Mouse (Mus musculus) activated CD4-positive, CD25-positive, alpha-beta regulatory T cell (primary cell): ENCODE measurements around the gene Clec2l. TPM values are rescaled to one million over a fixed set of nuclear protein-coding genes. Genes with fewer than 3 reads are reported as not detected.

ENCODE experiments used
- polyA plus RNA-seq, 2 experiments: library from polyadenylated mRNA; unstranded; fragments of 100-300 nt; shearing (Covaris generic); gene quantifications; one replicate each; pipeline ENCODE4 v1.2.1; 2017

Clec2l gene
- 1 to 10 TPM; 1.3 to 5.2 TPM for polyA plus RNA-seq

DNA sequence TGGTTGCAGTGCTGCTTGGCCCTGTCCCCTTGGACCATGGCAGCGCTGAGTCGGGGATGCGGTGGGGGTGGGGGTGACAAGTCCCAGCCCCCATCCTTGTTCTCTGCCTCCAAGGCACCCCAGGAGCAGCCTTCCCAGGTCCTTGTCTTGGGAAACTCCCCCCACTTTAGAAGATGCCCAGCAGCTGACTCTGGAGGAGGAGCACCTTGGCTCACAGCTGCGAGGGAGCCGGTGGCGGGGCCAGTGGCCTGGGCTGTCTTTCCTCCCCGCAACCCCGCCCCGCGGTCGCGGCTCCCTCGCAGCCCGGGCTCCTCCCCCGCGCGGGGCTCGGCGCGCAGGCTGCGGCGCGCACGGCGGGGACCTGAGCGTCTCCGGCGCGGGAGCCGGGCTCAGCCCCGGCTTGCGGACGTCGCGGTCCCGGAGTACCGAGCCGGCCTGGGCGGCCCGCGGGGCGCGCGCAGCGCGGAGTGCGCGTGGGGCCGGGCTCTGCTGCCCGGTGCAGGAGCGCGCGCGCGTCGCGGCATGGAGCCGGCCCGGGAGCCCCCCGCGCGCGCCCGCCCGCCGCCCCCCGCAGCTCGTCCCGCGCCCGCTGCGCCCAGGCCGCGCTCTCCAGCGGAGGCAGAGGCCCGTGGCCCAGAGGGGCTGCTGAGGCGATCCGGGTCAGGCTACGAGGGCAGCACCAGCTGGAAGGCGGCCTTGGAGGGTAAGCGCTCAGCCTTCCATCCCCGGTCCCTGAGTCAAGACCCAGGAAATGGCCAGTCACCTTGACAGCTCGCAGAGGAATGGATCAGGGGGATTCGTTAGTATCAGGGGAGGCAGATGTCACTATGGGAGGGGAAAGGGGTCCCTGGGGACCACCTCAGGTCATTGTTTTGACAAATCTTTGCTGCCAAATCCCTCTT, at the start of gene Clec2l:
Clec2l (plus strand) TSS at position 356 of the 902 bp plus-strand sequence.

DNA sequence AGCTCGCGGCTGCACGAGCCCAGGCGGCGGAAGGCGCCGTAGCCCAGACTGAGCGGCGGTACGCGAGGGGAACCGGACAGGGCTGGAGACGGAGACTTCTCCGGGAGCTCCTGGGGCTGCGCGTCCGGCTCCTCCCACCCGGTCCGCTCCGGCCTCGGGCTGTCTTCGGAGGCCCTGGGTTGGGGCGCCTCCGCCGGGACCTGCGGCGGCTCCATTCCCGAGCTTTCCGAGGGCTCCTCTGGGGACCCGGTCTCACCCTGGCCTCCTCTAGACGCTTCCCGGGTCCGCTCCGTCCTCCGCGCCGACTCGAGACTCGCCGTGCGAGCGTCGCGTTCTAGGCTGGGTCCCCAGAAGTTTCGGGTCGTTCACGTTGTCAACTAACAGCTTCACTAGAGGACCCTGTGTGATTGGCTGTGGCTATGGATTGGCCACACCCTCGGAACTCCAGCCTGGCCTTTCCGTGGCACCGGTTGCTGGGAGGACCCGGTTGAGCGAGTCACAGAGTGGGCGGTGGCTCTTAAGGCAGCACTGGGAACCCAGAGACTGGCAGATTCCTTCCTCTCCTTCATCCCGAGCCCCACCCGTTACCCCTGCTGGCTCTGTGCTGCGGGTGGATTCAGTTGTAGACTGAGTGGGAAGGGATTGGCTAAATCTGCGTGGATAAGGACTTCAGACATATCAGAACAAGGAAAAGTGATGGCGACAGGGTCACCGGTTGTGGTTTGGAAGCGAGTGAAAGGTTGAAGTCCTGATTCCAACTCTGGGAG, 25.8 kb upstream of the Clec2l start, which contains the start of gene Klrg2:
Klrg2 (minus strand) TSS at position 391 of the 767 bp plus-strand sequence.

Other genes starting within 250 kb of the Clec2l start
- gene Ubn2, start 229.1 kb upstream of the Clec2l start, polyA plus RNA-seq = 10 to 100 TPM; 21.4 to 22.1 TPM
- gene Fmc1, start 129.6 kb upstream of the Clec2l start, polyA plus RNA-seq = 10 to 100 TPM; 37.8 to 57.2 TPM
- 10 to 100 TPM; 68.8 to 70.9 TPM for gene Luc7l2, start 111.7 kb upstream of the Clec2l start, polyA plus RNA-seq
- gene Klrg2, start 25.8 kb upstream of the Clec2l start, polyA plus RNA-seq = under 1 TPM in 1 of 2 experiments, not detected in 1; 0.14 TPM
- gene Tbxas1, start 212.3 kb downstream of the Clec2l start, polyA plus RNA-seq = 1 to 10 TPM in 1 of 2 experiments, under 1 TPM in 1; 0.42 to 1.0 TPM
- 10 to 100 TPM; 66.6 to 68.7 TPM for gene Hipk2, start 213.1 kb downstream of the Clec2l start, polyA plus RNA-seq